Mouse (Mus musculus) embryonic fibroblast, embryonic 13.5 days (primary cell): ENCODE results near the gene Spsb4. TPM values are rescaled to one million over a fixed set of nuclear protein-coding genes. Genes with fewer than 3 reads are reported as not detected.

ENCODE experiments used
- H3K27ac ChIP-seq: 2 replicates; pipeline ENCODE4 v1.5.1; 2012; ENCODE audit warnings: low read length, control low read depth, inconsistent platforms; ENCODE audit not compliant: insufficient read depth
- H3K4me1 ChIP-seq: 2 replicates; pipeline ENCODE4 v1.6.1; 2011; ENCODE audit warnings: low read length; ENCODE audit not compliant: control insufficient read depth, insufficient read depth
- H3K4me3 ChIP-seq: 2 replicates; pipeline ENCODE4 v1.5.1; 2011; ENCODE audit warnings: mild to moderate bottlenecking, control low read depth, low read length; ENCODE audit not compliant: insufficient read depth
- CTCF ChIP-seq: IDR thresholded peaks from 2 replicates; pipeline ENCODE4 v1.5.1; 2011; ENCODE audit warnings: mild to moderate bottlenecking, control low read depth, low read length, moderate library complexity, borderline replicate concordance; ENCODE audit not compliant: insufficient read depth
- POLR2A ChIP-seq: IDR thresholded peaks from 2 replicates; pipeline ENCODE4 v1.6.1; 2011; ENCODE audit warnings: low read depth, mild to moderate bottlenecking, control low read depth, low read length, moderate library complexity
- polyA plus RNA-seq: library from polyadenylated mRNA; stranded (reverse); fragments of >200 nt; gene quantifications from 2 replicates; pipeline ENCODE4 v1.2.4, GENCODE M21; 2011; ENCODE audit warnings: low read depth; ENCODE audit not compliant: missing spikeins, insufficient read length

Gene Spsb4
- polyA plus RNA-seq, 1 experiment, result 1.8 TPM

DNA sequence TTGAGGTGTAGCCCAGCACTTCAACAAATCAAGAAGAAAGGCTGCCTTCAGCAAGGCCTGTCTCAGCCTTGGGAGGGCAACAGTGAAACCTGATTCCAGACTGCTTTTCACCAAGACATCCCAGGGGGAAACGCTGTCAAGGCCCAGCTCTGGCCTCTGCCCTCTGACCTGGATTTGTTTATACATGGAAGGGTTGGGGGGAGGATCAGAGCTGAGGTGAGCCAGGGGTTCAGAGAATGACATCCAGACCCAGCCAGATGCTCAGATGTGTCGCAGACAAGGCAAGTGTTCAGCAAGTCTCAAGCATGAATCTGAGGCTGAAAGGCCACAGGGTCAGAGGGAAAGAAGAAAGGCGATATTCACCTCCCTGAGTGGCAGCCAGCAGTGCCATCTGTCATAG lies 36.3 kb downstream of the Spsb4 start:
- TF ChIP-seq CTCF (no peak), POLR2A (no peak)
- H3K4me1 ChIP-seq, result no peaks in the 10 kb centered on the region
- no peak overlapping the region for H3K4me3 ChIP-seq
- no peak overlapping the region for H3K27ac ChIP-seq

DNA sequence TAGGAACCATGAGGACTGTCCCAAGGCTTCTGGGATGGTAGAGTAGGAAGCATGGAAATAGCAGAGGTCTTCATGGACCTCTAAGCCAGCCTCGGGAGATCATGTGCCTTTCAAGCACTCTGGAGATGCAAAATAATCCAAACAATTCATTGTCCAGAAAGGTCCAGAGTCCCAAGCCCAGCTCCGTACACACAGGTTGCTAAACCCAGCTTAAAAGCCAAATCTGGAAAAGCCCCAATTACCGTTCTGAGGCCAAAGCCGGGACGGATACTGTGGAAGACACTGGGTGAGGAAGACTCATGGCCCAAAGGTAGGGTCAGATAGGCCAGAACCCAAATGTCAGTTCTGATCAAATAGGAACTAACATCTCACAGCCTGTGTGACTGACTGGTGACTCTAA lies 36.8 kb downstream of the Spsb4 start:
- H3K27ac ChIP-seq, result no peak overlapping the region
- H3K4me1 ChIP-seq, result no peaks in the 10 kb centered on the region
- TF ChIP-seq POLR2A, result no peak
- H3K4me3 ChIP-seq, result no peak overlapping the region

DNA sequence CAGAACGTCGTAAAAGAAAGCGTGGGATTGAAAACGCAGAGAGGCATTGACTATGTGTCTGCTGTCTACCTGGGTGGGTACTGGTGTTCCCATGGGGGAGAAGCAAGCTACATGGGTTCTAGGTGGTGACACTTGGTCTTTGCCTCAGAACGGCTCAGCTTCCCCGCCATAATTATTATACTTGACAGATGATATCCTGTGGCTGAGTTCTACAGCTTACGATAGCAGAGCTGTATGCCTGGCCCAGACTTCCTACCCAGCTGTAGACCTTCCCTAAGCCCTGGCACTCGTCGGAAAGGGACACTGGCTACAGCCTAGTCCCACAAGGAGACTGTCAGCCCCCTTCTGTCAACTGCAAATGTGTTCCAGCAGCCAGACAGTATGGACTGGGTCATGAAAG lies 37.5 kb downstream of the Spsb4 start:
- no peak for TF ChIP-seq POLR2A
- no peak for TF ChIP-seq CTCF
- Histone ChIP-seq H3K4me1 (no peaks in the 10 kb centered on the region), H3K27ac (no peak overlapping the region), H3K4me3 (no peak overlapping the region)

DNA sequence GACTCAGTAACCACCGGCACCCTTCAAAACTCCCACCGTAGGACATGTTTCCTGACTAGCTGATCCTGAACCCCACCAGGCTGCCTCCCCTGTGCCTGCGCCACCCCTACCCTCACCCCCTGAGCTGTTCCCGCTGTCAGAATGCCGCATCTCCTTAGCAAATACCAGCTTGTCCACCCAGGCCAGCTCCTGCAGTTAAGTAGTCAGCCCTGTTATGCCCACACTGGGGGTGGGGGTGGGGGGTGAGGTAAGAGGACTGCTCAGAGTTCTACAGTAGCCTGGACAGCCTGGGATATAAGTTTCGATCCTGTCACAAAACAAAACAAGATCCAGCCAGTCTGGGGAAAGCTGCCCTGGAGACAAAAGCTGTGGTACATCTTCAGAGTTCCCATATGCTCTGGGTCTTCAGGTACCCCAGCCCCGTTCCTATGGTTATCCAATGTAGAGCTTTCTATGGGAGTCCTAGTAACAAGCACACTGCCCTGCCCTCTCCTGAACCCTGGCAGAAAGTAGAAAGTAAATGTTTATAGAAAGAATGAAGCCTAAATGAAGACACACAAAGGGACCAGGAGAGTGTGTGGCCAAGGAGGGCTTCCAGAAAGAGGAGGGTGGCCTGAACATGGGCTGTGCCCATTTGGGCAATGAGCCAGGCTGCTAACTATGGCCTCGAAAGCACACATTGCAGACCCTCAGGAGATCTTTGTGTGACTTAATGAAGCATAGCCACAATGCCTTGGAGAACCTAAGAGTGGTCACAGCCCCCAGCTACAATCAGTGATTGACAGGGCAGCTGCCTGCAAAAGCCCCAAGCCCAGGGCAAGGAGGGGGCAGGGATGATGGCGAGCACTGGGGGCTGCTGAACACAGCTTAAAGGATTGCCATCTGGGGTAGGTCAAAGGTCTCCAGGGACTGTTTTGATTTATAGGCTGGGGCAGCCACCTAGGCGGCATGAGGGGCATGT lies 38.3 kb downstream of the Spsb4 start:
- no peak for TF ChIP-seq POLR2A
- TF ChIP-seq CTCF, result no peak
- no peaks in the 10 kb centered on the region for H3K4me1 ChIP-seq
- no peak overlapping the region for H3K4me3 ChIP-seq
- H3K27ac ChIP-seq, result no peak overlapping the region

DNA sequence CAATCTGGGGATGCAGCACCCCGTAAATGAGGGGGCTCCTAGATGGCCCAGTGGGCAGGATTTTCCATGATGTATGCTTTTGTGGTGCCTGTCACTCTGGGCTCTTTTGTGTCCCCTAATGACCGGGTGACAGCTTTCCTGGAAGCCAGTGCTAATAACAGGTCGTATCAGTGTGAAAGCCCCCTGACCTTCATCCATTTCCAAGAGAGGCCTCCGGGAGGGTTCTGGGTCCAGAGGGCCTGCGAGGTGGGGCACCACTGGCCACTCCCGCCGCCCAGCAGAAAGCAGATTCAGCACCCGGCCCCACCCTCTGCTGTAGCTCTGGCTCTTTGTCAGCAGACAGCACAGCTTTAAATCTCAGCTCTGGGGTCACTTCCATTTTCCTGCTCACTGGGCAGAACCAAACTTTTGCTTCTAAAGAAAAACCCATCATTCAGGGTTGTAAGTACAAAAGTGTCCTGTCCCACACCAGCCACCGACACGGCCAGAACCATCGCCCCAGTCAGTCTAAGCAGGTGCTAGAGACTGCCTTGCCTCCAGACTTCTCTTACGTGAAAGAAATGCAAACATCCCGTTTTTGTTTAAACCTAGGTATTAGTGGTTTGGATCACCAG lies 39.1 kb downstream of the Spsb4 start:
- no peak overlapping the region for H3K4me3 ChIP-seq
- TF ChIP-seq POLR2A (no peak), CTCF (no peak)
- H3K4me1 ChIP-seq, result no peaks in the 10 kb centered on the region
- no peak overlapping the region for H3K27ac ChIP-seq

DNA sequence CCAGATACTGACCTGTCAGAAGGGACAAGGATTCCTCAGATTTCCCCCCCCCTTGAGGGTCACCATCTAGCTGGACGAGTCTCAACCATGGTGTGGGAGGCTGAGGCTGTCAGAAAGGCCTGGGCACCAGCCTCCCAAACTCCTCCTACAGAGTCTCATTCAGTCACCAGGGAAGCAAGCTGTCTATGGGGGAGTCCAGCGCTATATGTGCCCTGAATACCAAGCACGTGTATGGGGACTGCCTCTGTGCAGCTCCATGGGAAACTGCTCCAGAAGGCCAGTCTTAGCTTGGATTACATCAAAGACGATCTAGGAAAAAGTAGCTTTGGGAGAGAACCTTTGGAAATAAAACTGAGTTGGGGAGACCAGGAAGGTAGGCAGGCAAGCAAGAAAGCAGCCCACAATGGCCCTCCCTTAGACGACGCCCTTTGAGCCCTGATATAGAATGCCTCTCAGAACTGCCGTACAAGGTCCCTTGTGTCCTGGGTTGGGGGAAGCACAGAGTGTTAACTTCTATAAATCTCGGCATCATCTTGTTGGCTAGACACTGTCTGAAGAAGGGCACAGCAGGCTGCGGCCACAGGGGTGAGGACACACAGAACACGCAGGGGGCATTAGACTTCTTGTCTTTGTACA lies 40.4 kb downstream of the Spsb4 start:
- H3K4me1 ChIP-seq, result no peaks in the 10 kb centered on the region

DNA sequence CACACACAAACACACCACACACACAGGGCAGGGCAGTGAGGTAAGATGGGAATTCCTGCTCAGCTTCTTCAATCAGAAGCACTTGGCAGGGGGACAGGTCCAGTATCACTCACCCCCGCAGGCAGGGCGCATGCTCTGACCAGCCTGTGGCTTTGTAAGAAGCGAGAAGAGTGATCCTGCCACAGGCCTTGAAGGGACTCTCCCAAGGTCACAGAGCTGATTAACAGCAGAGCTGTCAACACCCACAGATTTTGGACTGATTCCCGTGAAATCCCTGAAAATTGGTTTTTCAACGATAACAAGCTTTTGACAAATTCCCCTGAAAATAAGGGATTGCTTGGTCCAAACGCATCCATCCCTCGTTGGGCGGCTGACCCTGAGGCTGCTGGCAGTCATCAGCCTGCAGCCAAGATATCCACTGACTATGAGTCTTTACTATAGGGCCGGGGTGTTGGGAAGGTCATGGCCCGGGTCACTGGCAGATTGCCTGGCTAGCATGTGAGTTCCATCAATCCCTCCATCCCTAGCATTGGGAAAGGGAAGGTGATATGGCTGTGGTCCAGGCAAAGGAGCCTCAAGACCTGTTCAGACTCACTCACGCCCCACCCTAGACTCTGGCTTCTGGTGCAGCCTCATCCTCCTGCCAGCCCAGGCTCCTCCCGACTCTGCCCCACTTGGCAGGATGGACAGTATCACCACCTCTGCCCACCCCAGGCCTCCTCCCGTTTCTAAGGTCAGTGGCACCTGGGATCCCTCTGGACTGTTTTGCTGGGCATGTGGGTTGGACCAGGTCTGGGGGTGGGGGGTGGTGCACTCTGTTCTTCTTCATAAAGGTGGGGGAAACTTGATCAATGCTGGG lies 41.1 kb downstream of the Spsb4 start:
- Histone ChIP-seq H3K4me1 (no peaks in the 10 kb centered on the region), H3K27ac (no peak overlapping the region), H3K4me3 (no peak overlapping the region)
- no peak for TF ChIP-seq POLR2A
- no peak for TF ChIP-seq CTCF

More for the DNA sequence above, 40.4 kb downstream of the Spsb4 start:
- no peak overlapping the region for H3K27ac ChIP-seq
- no peak overlapping the region for H3K4me3 ChIP-seq
- no peak for TF ChIP-seq POLR2A
- TF ChIP-seq CTCF, result no peak

DNA sequence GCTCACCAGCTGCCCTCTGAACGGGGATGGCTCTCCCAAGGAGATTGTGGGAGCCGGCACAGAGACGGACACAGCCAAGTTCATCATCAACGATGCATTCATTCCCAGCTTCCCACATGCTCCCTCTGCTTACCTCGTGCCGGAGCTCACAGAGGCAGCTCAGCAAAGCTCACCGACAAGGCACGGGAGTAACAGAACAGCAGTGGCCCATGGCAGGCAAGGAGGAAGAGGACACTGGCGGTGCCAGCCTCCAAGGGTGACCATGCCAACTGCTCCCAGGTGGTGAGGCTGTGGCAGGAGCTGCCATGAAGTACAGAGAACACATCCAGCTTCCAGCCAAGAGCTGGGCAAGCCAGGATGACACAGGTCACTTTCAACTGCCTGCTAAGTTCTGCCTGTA lies 45.6 kb downstream of the Spsb4 start:
- Histone ChIP-seq H3K27ac (no peak overlapping the region), H3K4me3 (no peak overlapping the region), H3K4me1 (peaks cover 4% of the 10 kb centered on the region; the same call in 1 of the 2 replicates)
- TF ChIP-seq CTCF, result no peak
- no peak for TF ChIP-seq POLR2A
